Mouse (Mus musculus) heart, embryonic 16.5 days (tissue): ENCODE data around the gene Cacng1. TPM values are rescaled to one million over a fixed set of nuclear protein-coding genes. Genes with fewer than 3 reads are reported as not detected.

Experiments
- ATAC-seq: fragments of 200-750 bp; cut with Nextera tagmentation; replicated peaks from 2 replicates; pipeline ENCODE4 v1.8.0; 2017; ENCODE audit warnings: moderate number of reproducible peaks; ENCODE audit not compliant: insufficient read depth, low FRiP score; ENCODE audit errors: extremely low read depth
- H3K27ac ChIP-seq: fragments of 300-500 bp; sonication (generic); 2 replicates; pipeline ENCODE4 v1.5.1; 2014; ENCODE audit warnings: mild to moderate bottlenecking, low read length, control low read depth, moderate library complexity
- H3K27me3 ChIP-seq: fragments of 300-500 bp; sonication (generic); 2 replicates; pipeline ENCODE4 v1.6.1; 2014; ENCODE audit warnings: low read length, mixed read lengths; ENCODE audit not compliant: control insufficient read depth, insufficient read depth
- H3K36me3 ChIP-seq: fragments of 300-500 bp; sonication (generic); 2 replicates; pipeline ENCODE4 v1.6.1; 2014; ENCODE audit not compliant: control insufficient read depth, insufficient read depth
- H3K4me1 ChIP-seq: fragments of 300-500 bp; sonication (generic); 2 replicates; pipeline ENCODE4 v1.6.1; 2014; ENCODE audit warnings: low read length, mixed read lengths; ENCODE audit not compliant: control insufficient read depth, insufficient read depth
- H3K4me2 ChIP-seq: fragments of 300-500 bp; sonication (generic); 2 replicates; pipeline ENCODE4 v1.6.1; 2014; ENCODE audit warnings: low read depth, mild to moderate bottlenecking, control low read depth, low read length
- H3K4me3 ChIP-seq: fragments of 300-500 bp; sonication (generic); 2 replicates; pipeline ENCODE4 v1.5.1; 2014; ENCODE audit warnings: mild to moderate bottlenecking, control low read depth, low read length
- H3K9ac ChIP-seq: fragments of 300-500 bp; sonication (generic); 2 replicates; pipeline ENCODE4 v1.6.1; 2014; ENCODE audit warnings: low read length, control low read depth
- H3K9me3 ChIP-seq: fragments of 300-500 bp; sonication (generic); replicated peaks from 2 replicates; pipeline ENCODE4 v1.6.1; 2016; ENCODE audit warnings: low read length; ENCODE audit not compliant: control insufficient read depth
- WGBS: fragments of 180-500 bp; shearing (Covaris S2); extraction: QIAGEN DNeasy Blood & Tissue Kit; methylation state at CpG from one replicate; pipeline ENCODE4 v1.1.7; 2014; 5-methylcytosine and 5-hydroxymethylcytosine counted together
- polyA plus RNA-seq: library from polyadenylated mRNA; unstranded; fragments of >200 nt; fragmentation: Nextera tagmentation; extraction: Ambion mirVana; gene quantifications from 2 replicates; pipeline ENCODE4 v1.2.1, GENCODE M21; 2015

The Cacng1 gene
- polyA plus RNA-seq, 1 experiment from 2014 or later, result 1.3 TPM

DNA sequence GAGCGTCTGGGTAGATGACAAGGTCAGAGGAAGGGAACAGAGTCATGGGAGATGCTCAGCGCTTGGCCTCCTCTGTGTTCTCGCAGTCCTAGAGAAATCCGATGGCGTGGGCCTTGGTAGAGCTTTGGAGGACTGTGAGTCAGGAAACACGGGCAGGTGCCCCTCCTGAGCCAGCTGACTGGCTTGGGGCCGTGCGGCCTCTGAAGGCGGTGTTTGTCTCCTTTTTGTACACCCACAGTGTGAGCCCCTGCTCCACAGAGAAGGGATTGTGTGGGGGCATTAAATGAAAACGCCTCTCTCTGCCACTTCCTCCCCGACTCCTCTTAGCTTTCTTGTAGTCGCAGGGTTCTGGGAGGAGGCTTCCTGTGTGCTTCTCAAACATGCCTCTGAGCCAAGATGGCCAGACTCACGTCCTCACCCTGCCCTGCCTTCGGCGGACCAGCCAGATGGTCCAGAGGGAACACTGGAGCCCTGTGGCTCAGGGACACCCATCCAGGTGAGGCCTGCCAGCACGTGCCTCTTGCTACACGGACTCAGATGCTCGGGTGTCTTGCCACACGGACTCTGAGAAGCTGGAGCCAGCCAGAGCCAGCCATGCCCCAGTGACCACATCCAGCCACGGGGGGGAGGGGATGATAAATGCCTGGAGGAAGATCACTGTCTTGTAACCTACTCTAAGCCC is 22.2 kb upstream of the Cacng1 start:
- Histone ChIP-seq H3K9ac (no peak overlapping the region), H3K36me3 (no peaks in the 10 kb centered on the region), H3K27me3 (no peaks in the 10 kb centered on the region), H3K4me3 (no peak overlapping the region), H3K27ac (no peak overlapping the region), H3K4me2 (no peak overlapping the region), H3K9me3 (no peaks in the 10 kb centered on the region), H3K4me1 (no peaks in the 10 kb centered on the region)
- no peak for ATAC-seq
- 76% methylated on average over 20 of the region's 20 CpGs for whole genome bisulfite sequencing

- ATAC-seq, result no peak
- WGBS, result 73% methylated on average over 6 of the region's 6 CpGs
- no peaks in the 10 kb centered on the region for H3K9me3 ChIP-seq
Measured at GRCm38 (mm10) chr11:107737886-107738285, 21.6 kb upstream of the Cacng1 start.

GRCm38 (mm10) chr11:107734133-107734532 is 17.8 kb upstream of the Cacng1 start:
- Histone ChIP-seq H3K4me1 (no peaks in the 10 kb centered on the region), H3K27me3 (no peaks in the 10 kb centered on the region), H3K36me3 (no peaks in the 10 kb centered on the region), H3K27ac (no peak overlapping the region), H3K9me3 (no peaks in the 10 kb centered on the region), H3K4me3 (no peak overlapping the region), H3K4me2 (no peak overlapping the region), H3K9ac (no peak overlapping the region)
- 59% methylated on average over 7 of the region's 7 CpGs for WGBS
- no peak for ATAC-seq

More at GRCm38 (mm10) chr11:107737886-107738285, 21.6 kb upstream of the Cacng1 start:
- no peaks in the 10 kb centered on the region for H3K4me1 ChIP-seq
- no peak overlapping the region for H3K4me3 ChIP-seq
- H3K9ac ChIP-seq, result no peak overlapping the region
- H3K36me3 ChIP-seq, result no peaks in the 10 kb centered on the region
- no peak overlapping the region for H3K4me2 ChIP-seq
- no peak overlapping the region for H3K27ac ChIP-seq
- no peaks in the 10 kb centered on the region for H3K27me3 ChIP-seq

- 52% methylated on average over 5 of the region's 5 CpGs for WGBS
- Histone ChIP-seq H3K9me3 (no peaks in the 10 kb centered on the region), H3K36me3 (no peaks in the 10 kb centered on the region), H3K4me1 (no peaks in the 10 kb centered on the region), H3K27me3 (no peaks in the 10 kb centered on the region), H3K4me2 (no peak overlapping the region), H3K4me3 (no peak overlapping the region), H3K9ac (no peak overlapping the region), H3K27ac (no peak overlapping the region)
- no peak for ATAC-seq
Measured at GRCm38 (mm10) chr11:107731498-107731897, 15.2 kb upstream of the Cacng1 start.

DNA sequence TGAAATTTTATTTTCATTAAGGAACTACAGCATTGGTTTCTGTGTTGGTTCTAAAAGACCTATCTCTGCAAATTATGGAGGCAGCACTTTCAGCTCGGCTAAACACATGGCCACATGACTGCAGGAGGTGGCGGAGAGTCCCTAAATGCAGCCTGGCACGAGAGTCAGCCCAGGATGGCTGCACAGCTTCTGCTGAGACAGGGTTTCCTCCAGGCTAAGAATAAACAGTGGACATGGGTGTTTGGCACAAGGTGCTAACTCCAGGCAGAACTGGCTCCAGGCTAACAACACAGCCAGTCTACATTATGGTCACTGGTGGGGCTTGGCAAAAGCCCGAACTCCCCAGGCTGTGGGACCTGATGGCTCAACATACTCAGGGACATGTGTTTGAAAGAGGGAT is 14.6 kb upstream of the Cacng1 start:
- Histone ChIP-seq H3K9ac (no peak overlapping the region), H3K4me2 (no peak overlapping the region), H3K36me3 (no peaks in the 10 kb centered on the region), H3K27me3 (no peaks in the 10 kb centered on the region), H3K4me1 (no peaks in the 10 kb centered on the region), H3K9me3 (no peaks in the 10 kb centered on the region), H3K4me3 (no peak overlapping the region), H3K27ac (no peak overlapping the region)
- no peak for ATAC-seq
- 69% methylated on average over 4 of the region's 4 CpGs for WGBS

DNA sequence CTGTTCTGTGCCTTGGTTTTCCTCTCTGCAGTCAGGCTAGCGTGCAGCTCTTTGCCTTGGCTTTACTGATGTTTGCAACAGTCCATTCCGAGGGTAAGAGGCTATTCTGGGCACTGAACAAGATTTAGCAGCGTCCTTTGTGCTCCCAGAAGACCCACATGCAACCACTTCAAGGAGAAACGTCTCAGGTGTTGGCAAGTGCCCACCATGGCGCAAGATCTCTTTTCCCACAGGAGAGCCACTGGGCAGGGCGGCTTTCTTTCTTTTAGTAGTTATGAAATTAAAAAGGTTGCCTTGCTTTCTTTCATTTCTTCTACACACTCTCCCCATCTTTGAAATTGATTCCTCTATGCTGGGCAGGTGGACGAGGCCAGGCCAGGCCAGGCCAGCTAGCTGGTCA is 12.8 kb upstream of the Cacng1 start:
- Histone ChIP-seq H3K9ac (no peak overlapping the region), H3K4me3 (no peak overlapping the region), H3K9me3 (no peaks in the 10 kb centered on the region), H3K36me3 (no peaks in the 10 kb centered on the region), H3K4me1 (no peaks in the 10 kb centered on the region), H3K27ac (no peak overlapping the region), H3K4me2 (no peak overlapping the region), H3K27me3 (no peaks in the 10 kb centered on the region)
- WGBS, result 71% methylated on average over 7 of the region's 7 CpGs
- ATAC-seq, result no peak

DNA sequence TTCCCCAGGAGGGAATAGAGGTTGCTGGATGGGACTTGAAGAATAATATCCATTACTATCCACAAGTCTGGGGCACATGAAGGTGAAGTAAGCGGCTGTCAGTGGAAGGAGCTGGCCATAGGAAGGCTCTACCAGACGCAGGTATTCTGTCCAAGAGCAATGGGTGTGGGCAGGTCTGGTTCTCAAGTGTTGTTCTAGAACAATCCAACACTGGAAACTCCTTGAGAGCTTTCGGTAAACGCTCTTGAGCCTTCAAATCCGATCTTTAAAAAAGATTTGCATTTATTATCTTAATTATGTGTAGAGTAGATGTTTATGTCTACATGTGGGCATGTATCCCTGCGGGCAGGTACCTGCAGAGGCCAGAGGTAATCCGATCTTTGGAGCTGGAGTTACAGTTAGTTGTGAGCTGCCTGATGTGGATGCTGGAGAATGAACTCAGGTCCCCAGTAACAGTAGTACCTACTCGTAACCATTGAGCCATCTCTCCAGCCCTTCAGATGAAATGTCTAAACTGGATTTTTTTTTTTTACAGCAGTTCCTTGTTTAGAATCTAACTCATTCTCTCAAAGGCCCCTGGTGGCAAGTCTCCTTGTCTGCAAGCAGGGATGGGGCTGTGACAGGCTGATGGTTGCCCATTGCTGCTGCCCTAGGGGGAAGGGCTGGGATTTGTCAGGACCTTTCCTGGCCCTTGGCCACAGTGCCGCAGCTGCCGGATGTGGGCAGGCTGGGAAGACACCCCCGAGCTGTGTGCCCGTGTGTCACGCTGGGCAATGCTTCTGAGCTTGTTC is 11.9 kb upstream of the Cacng1 start:
- Histone ChIP-seq H3K4me1 (no peaks in the 10 kb centered on the region), H3K9me3 (no peaks in the 10 kb centered on the region), H3K9ac (no peak overlapping the region), H3K4me2 (no peak overlapping the region), H3K27me3 (no peaks in the 10 kb centered on the region), H3K4me3 (no peak overlapping the region), H3K36me3 (no peaks in the 10 kb centered on the region), H3K27ac (no peak overlapping the region)
- ATAC-seq, result no peak
- 71% methylated on average over 13 of the region's 13 CpGs for WGBS

DNA sequence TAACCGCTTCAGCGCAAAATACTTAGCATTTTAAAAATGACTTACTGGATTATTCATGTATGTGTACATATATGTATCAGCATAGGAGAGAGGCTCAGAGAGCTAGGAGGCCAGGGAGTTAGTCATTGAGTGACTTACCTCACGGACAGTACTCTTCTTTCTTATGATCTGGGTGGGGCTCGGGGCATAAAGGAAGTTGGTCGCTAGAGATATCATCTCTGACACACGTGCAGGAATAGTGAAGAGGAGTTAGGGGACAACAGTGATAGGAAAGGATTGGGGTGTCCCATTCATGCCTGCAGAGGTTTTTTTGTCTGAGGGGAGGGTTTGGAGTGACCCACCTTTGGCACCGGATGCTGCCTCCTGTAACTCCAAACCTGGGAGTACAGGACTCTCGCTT is 8.3 kb upstream of the Cacng1 start:
- 79% methylated on average over 8 of the region's 8 CpGs for WGBS
- no peaks in the 10 kb centered on the region for H3K4me1 ChIP-seq

GRCm38 (mm10) chr11:107721057-107721456 is 4.7 kb upstream of the Cacng1 start:
- no peak for ATAC-seq
- H3K4me3 ChIP-seq, result no peak overlapping the region
- no peak overlapping the region for H3K9ac ChIP-seq
- no peaks in the 10 kb centered on the region for H3K27me3 ChIP-seq
- no peaks in the 10 kb centered on the region for H3K4me1 ChIP-seq
- 83% methylated on average over 7 of the region's 7 CpGs for WGBS
- peaks cover 6% of the 10 kb centered on the region for H3K9me3 ChIP-seq
- H3K36me3 ChIP-seq, result no peaks in the 10 kb centered on the region
- no peak overlapping the region for H3K27ac ChIP-seq
- no peak overlapping the region for H3K4me2 ChIP-seq

More for the DNA sequence above, 8.3 kb upstream of the Cacng1 start:
- H3K36me3 ChIP-seq, result no peaks in the 10 kb centered on the region
- ATAC-seq, result no peak
- no peak overlapping the region for H3K27ac ChIP-seq
- H3K4me3 ChIP-seq, result no peak overlapping the region
- no peaks in the 10 kb centered on the region for H3K27me3 ChIP-seq
- H3K9ac ChIP-seq, result no peak overlapping the region
- H3K9me3 ChIP-seq, result no peaks in the 10 kb centered on the region
- no peak overlapping the region for H3K4me2 ChIP-seq
